Mouse (Mus musculus) megakaryocyte, embryonic 14.5 days (primary cell): ENCODE measurements around the gene Il10rb. TPM values are rescaled to one million over a fixed set of nuclear protein-coding genes. Genes with fewer than 3 reads are reported as not detected.

Experiments used
- H3K27me3 ChIP-seq: replicated peaks from 2 replicates; pipeline ENCODE3; 2012; ENCODE audit warnings: inconsistent platforms
- H3K36me3 ChIP-seq: replicated peaks from 2 replicates; pipeline ENCODE3; 2012; ENCODE audit warnings: low read length, inconsistent platforms, mixed read lengths
- H3K4me1 ChIP-seq: 2 replicates; pipeline ENCODE4 v1.6.1; 2012; ENCODE audit warnings: inconsistent platforms
- H3K4me3 ChIP-seq: replicated peaks from 2 replicates; pipeline ENCODE3; 2012; ENCODE audit warnings: moderate library complexity, mild to moderate bottlenecking, inconsistent platforms
- H3K9me3 ChIP-seq: 2 replicates; pipeline ENCODE4 v1.6.1; 2012; ENCODE audit warnings: inconsistent platforms
- FLI1 ChIP-seq: IDR thresholded peaks from 2 replicates; pipeline ENCODE4 v1.6.1; 2012; ENCODE audit warnings: low read length, inconsistent platforms, mixed read lengths
- GATA1 ChIP-seq: IDR thresholded peaks from 3 replicates; pipeline ENCODE4 v1.6.1; 2012; ENCODE audit warnings: mixed read lengths, low read length, inconsistent platforms, borderline replicate concordance
- polyA plus RNA-seq: library from polyadenylated mRNA; stranded (reverse); fragments of >175 nt; gene quantifications from 2 replicates; pipeline ENCODE4 v1.2.3, GENCODE M21; 2012; ENCODE audit warnings: low replicate concordance; ENCODE audit not compliant: insufficient read depth

Il10rb gene
- polyA plus RNA-seq, 1 experiment, result 13.1 TPM

- TF ChIP-seq GATA1, result no peak
- TF ChIP-seq FLI1, result no peak
Measured at GRCm38 (mm10) chr16:91380151-91380550, 25.8 kb upstream of the Il10rb start.

GRCm38 (mm10) chr16:91381606-91382005 lies 24.4 kb upstream of the Il10rb start:
- peaks cover 38% of the 10 kb centered on the region for H3K4me1 ChIP-seq
- peaks cover 81% of the 10 kb centered on the region for H3K36me3 ChIP-seq
- TF ChIP-seq FLI1 (no peak), GATA1 (no peak)
- no peaks in the 10 kb centered on the region for H3K27me3 ChIP-seq
- H3K4me3 ChIP-seq, result no peak overlapping the region
- peaks cover 6% of the 10 kb centered on the region; the same call in 1 of the 2 replicates for H3K9me3 ChIP-seq

More at GRCm38 (mm10) chr16:91380151-91380550, 25.8 kb upstream of the Il10rb start:
- peak overlapping the region; percentile 23 for H3K4me3 ChIP-seq
- H3K4me1 ChIP-seq, result peaks cover 33% of the 10 kb centered on the region
- peaks cover 82% of the 10 kb centered on the region for H3K36me3 ChIP-seq
- peaks cover 8% of the 10 kb centered on the region; the same call in 1 of the 2 replicates for H3K9me3 ChIP-seq
- no peaks in the 10 kb centered on the region for H3K27me3 ChIP-seq

GRCm38 (mm10) chr16:91382261-91382790 lies 23.6 kb upstream of the Il10rb start:
- H3K9me3 ChIP-seq, result peaks cover 2% of the 10 kb centered on the region; the same call in 1 of the 2 replicates
- TF ChIP-seq GATA1 (no peak), FLI1 (no peak)
- no peaks in the 10 kb centered on the region for H3K27me3 ChIP-seq
- H3K4me3 ChIP-seq, result peak overlapping the region; percentile 46
- peaks cover 45% of the 10 kb centered on the region for H3K4me1 ChIP-seq
- H3K36me3 ChIP-seq, result peaks cover 82% of the 10 kb centered on the region

- TF ChIP-seq GATA1 (no peak), FLI1 (no peak)
- H3K9me3 ChIP-seq, result no peaks in the 10 kb centered on the region; the same call in 1 of the 2 replicates
- peaks cover 42% of the 10 kb centered on the region for H3K4me1 ChIP-seq
- H3K36me3 ChIP-seq, result peaks cover 85% of the 10 kb centered on the region
- no peak overlapping the region for H3K4me3 ChIP-seq
- no peaks in the 10 kb centered on the region for H3K27me3 ChIP-seq
Measured at GRCm38 (mm10) chr16:91384221-91384620, 21.7 kb upstream of the Il10rb start.

GRCm38 (mm10) chr16:91385621-91386020 lies 20.3 kb upstream of the Il10rb start:
- H3K4me3 ChIP-seq, result no peak overlapping the region
- peaks cover 92% of the 10 kb centered on the region for H3K36me3 ChIP-seq
- H3K27me3 ChIP-seq, result no peaks in the 10 kb centered on the region
- H3K9me3 ChIP-seq, result no peaks in the 10 kb centered on the region; the same call in 1 of the 2 replicates
- TF ChIP-seq FLI1, result no peak
- TF ChIP-seq GATA1, result no peak
- H3K4me1 ChIP-seq, result peaks cover 33% of the 10 kb centered on the region

- no peak for TF ChIP-seq GATA1
- no peak overlapping the region for H3K4me3 ChIP-seq
- H3K9me3 ChIP-seq, result no peaks in the 10 kb centered on the region; the same call in 1 of the 2 replicates
- peaks cover 91% of the 10 kb centered on the region for H3K36me3 ChIP-seq
- H3K27me3 ChIP-seq, result no peaks in the 10 kb centered on the region
- peaks cover 30% of the 10 kb centered on the region for H3K4me1 ChIP-seq
Measured at GRCm38 (mm10) chr16:91386419-91387120, 19.4 kb upstream of the Il10rb start.

- no peak overlapping the region for H3K4me3 ChIP-seq
- TF ChIP-seq GATA1 (no peak), FLI1 (no peak)
- peaks cover 25% of the 10 kb centered on the region for H3K4me1 ChIP-seq
- no peaks in the 10 kb centered on the region for H3K27me3 ChIP-seq
- H3K9me3 ChIP-seq, result no peaks in the 10 kb centered on the region; the same call in 1 of the 2 replicates
- H3K36me3 ChIP-seq, result peaks cover 91% of the 10 kb centered on the region
Measured at GRCm38 (mm10) chr16:91387121-91387486, 18.9 kb upstream of the Il10rb start.

- peaks cover 93% of the 10 kb centered on the region for H3K36me3 ChIP-seq
- no peaks in the 10 kb centered on the region for H3K27me3 ChIP-seq
- no peak overlapping the region for H3K4me3 ChIP-seq
- no peaks in the 10 kb centered on the region; the same call in 1 of the 2 replicates for H3K9me3 ChIP-seq
- H3K4me1 ChIP-seq, result peaks cover 15% of the 10 kb centered on the region
- TF ChIP-seq FLI1 (no peak), GATA1 (no peak)
Measured at GRCm38 (mm10) chr16:91390100-91390499, 15.9 kb upstream of the Il10rb start.

- H3K4me3 ChIP-seq, result no peak within 1 kb of the TSS
- peaks cover 93% of the 10 kb centered on the region for H3K36me3 ChIP-seq
- no peak for TF ChIP-seq GATA1
- no peak for TF ChIP-seq FLI1
- no peaks in the 10 kb centered on the region; the same call in 1 of the 2 replicates for H3K9me3 ChIP-seq
- H3K4me1 ChIP-seq, result peaks cover 10% of the 10 kb centered on the region
- no peaks in the 10 kb centered on the region for H3K27me3 ChIP-seq
Measured at GRCm38 (mm10) chr16:91391421-91391820, 14.5 kb upstream of the Il10rb start, which contains the start of gene Gm21970. Gene Gm21970, plus strand, starts transcription at chr16:91391721.

GRCm38 (mm10) chr16:91394826-91395410 lies 11.0 kb upstream of the Il10rb start:
- TF ChIP-seq GATA1 (no peak), FLI1 (no peak)
- no peaks in the 10 kb centered on the region for H3K27me3 ChIP-seq
- H3K36me3 ChIP-seq, result peaks cover 81% of the 10 kb centered on the region
- H3K9me3 ChIP-seq, result no peaks in the 10 kb centered on the region; the same call in 1 of the 2 replicates
- H3K4me1 ChIP-seq, result 0 out of 2 replicates have a peak, but pooled peaks cover 3% of the 10 kb centered on the region
- no peak overlapping the region for H3K4me3 ChIP-seq
